In the genomic region with DNA sequence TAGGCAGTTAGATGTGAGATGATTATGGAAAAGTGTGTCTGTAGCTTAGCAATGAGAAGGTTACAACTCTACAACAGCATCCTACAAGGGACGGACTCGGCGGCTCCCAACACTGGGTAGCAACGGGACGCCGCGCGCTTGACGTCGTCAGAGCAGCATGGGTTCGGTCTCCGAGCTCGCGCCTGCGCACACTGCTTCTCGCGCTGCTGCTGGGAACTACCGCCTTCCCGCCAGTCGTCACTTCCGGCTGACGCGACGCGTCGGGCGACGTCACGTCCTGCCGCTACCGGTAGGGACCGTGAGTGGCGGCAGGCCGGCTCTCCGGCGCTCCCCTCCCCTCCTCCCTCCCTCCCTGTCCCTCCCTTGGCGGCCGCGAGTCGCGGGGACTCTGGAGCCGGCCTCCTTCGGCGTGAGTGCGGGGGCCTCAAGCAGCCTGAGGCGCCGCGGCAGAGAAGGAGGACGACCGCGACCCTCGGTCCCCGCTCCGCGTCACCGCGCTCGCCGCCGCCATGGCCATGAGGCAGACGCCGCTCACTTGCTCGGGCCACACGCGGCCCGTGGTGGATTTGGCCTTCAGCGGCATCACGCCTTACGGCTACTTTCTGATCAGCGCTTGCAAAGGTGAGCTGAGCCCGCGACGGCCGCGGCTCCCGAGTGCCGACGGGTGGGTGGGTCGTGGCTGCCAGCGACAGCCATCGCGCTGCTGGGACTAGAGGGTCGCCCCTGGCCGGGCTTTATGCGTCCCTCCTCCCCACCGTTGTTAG, we compare ENCODE assay signal across 7 mouse cellular contexts. TPM values are rescaled to one million over a fixed set of nuclear protein-coding genes. Genes with fewer than 3 reads are reported as not detected.
DNase-seq lines count a peak whose midpoint lies in the region; ATAC-seq and TF ChIP-seq lines count a peak whose summit lies in the region.

A gene (plus strand): TSS at position 233 of the 764 bp plus-strand sequence.

- H3K4me2 ChIP-seq in intestine, postnatal 0 days (replicated peaks; ENCODE audit: low read depth): peak within 1 kb of the TSS; percentile 79
- H3K4me2 ChIP-seq in midbrain, embryonic 12.5 days (replicated peaks): peak within 1 kb of the TSS; percentile 92

- intact Hi-C loops in left cerebral cortex, postnatal 4 days (cut with DNase I): no loop called here

- H3K27ac ChIP-seq in intestine, postnatal 0 days (ENCODE audit: low read depth, low read length): peak within 1 kb of the TSS; percentile 89
- H3K27ac ChIP-seq in midbrain, embryonic 12.5 days (replicated peaks): peak within 1 kb of the TSS; percentile 72
- peak within 1 kb of the TSS; percentile 58 for H3K27ac ChIP-seq in small intestine, adult 2 months (ENCODE audit: insufficient read depth, low read depth, low read length)

- peaks cover 8% of the 10 kb centered on the region for H3K4me1 ChIP-seq in intestine, postnatal 0 days (replicated peaks; ENCODE audit: control insufficient read depth, insufficient read depth, low read length)
- peaks cover 18% of the 10 kb centered on the region for H3K4me1 ChIP-seq in midbrain, embryonic 12.5 days
- H3K4me1 ChIP-seq in small intestine, adult 2 months (ENCODE audit: control insufficient read depth, insufficient read depth, insufficient read length, low read length): peaks cover 6% of the 10 kb centered on the region; the same call in 1 of the 2 replicates

- H3K4me3 ChIP-seq in intestine, postnatal 0 days (ENCODE audit: low read depth, low read length): peak within 1 kb of the TSS; percentile 94
- peak within 1 kb of the TSS; percentile 83 for H3K4me3 ChIP-seq in midbrain, embryonic 12.5 days
- peak within 1 kb of the TSS; percentile 92 for H3K4me3 ChIP-seq in small intestine, adult 2 months (ENCODE audit: low read depth, low read length)

- no peaks in the 10 kb centered on the region for H3K9me3 ChIP-seq in intestine, postnatal 0 days (ENCODE audit: control insufficient read depth)
- no peaks in the 10 kb centered on the region for H3K9me3 ChIP-seq in midbrain, embryonic 12.5 days

- under 1% methylated on average over 81 of the region's 86 CpGs for WGBS in intestine, postnatal 0 days
- under 1% methylated on average over 72 of the region's 86 CpGs for WGBS in midbrain, embryonic 12.5 days
- under 1% methylated on average over 80 of the region's 86 CpGs for WGBS in small intestine, adult 2 months

- peak; percentile 98 for ATAC-seq in intestine, postnatal 0 days
- ATAC-seq in midbrain, embryonic 12.5 days (ENCODE audit: low FRiP score, low read depth): peak; percentile 98

- peak; percentile 50; the same call in 1 of the 2 replicates for TF ChIP-seq POLR2A in small intestine, adult 2 months (IDR thresholded peaks at IDR 0.05; ENCODE audit: low read depth, low read length)

- H3K27me3 ChIP-seq in intestine, postnatal 0 days (replicated peaks; ENCODE audit: control insufficient read depth, insufficient read depth, low read length): no peaks in the 10 kb centered on the region
- no peaks in the 10 kb centered on the region for H3K27me3 ChIP-seq in midbrain, embryonic 12.5 days
- no peaks in the 10 kb centered on the region for H3K27me3 ChIP-seq in small intestine, adult 2 months (ENCODE audit: control insufficient read depth, insufficient read depth, low read length)

- H3K9ac ChIP-seq in intestine, postnatal 0 days (ENCODE audit: low read depth, low read length): peak within 1 kb of the TSS; percentile 90
- H3K9ac ChIP-seq in midbrain, embryonic 12.5 days (replicated peaks): peak within 1 kb of the TSS; percentile 83

- DNase-seq in adrenal gland, adult 8-10 months: peak; percentile 90
- DNase-seq in embryo, embryonic 9.5 days (ENCODE audit: extremely low spot score): peak; percentile 95
- peak; percentile 50 for DNase-seq in gonadal fat pad, adult 2 months (ENCODE audit: low read depth)
- peak; percentile 95 for DNase-seq in left cerebral cortex, postnatal 4 days

- no peak for TF ChIP-seq CTCF in intestine, postnatal 0 days (IDR thresholded peaks at IDR 0.05; ENCODE audit: low read depth)
- no peak for TF ChIP-seq CTCF in small intestine, adult 2 months (IDR thresholded peaks at IDR 0.05; ENCODE audit: extremely low read depth, insufficient read length, insufficient replicate concordance, low read depth, low read length)

- peaks cover 9% of the 10 kb centered on the region for H3K36me3 ChIP-seq in intestine, postnatal 0 days (ENCODE audit: control insufficient read depth, insufficient read depth)
- peaks cover 16% of the 10 kb centered on the region for H3K36me3 ChIP-seq in midbrain, embryonic 12.5 days
- peaks cover 12% of the 10 kb centered on the region for H3K36me3 ChIP-seq in small intestine, adult 2 months (ENCODE audit: control insufficient read depth, insufficient read depth, low read length)

RNA-seq across cellular contexts. Expression of the gene that starts here (rescaled TPM):
- 100 to 1,000 TPM in 3 of 4 experiments, 10 to 100 TPM in 1; 97.8 to 124 (median 106) TPM for total RNA-seq in adrenal gland, adult 8-10 months (2022)
- polyA plus RNA-seq in gonadal fat pad, adult 2 months (2012; rRNA removed): 26.5 and 33.9 TPM in 2 replicates
- 71.0 and 71.4 TPM in 2 replicates for polyA plus RNA-seq in intestine, postnatal 0 days (2015; fragmentation: Nextera tagmentation; extraction: Ambion mirVana)
- 100 to 1,000 TPM; 131 to 137 TPM for total RNA-seq in left cerebral cortex, postnatal 4 days (2021)
- 203 and 210 TPM in 2 replicates for polyA plus RNA-seq in midbrain, embryonic 12.5 days (2016; fragmentation: Nextera tagmentation; extraction: Ambion mirVana)
- 18.0 and 33.9 TPM in 2 replicates for polyA plus RNA-seq in small intestine, adult 2 months (2012; rRNA removed)

Comparison
In these comparisons a context has a peak if more than half of its experiments do, and no peak if none do; other contexts are left out.
1. Peak in every context shown above with its lines: DNase-seq, ATAC-seq, H3K4me3 ChIP-seq and H3K27ac ChIP-seq.